Mouse (Mus musculus) hematopoietic multipotent progenitor cell, adult 10-12 weeks (in vitro differentiated cells): ENCODE measurements around the gene Thnsl1. TPM values are rescaled to one million over a fixed set of nuclear protein-coding genes. Genes with fewer than 3 reads are reported as not detected.

Source experiments
- polyA plus RNA-seq: library from polyadenylated mRNA; stranded (reverse); fragments of >175 nt; gene quantifications from 2 replicates; pipeline ENCODE4 v1.2.3, GENCODE M21; 2012; ENCODE audit warnings: low replicate concordance

Gene Thnsl1
- 0.83 TPM in 1 of 2 replicates, not detected in the other for polyA plus RNA-seq

DNA sequence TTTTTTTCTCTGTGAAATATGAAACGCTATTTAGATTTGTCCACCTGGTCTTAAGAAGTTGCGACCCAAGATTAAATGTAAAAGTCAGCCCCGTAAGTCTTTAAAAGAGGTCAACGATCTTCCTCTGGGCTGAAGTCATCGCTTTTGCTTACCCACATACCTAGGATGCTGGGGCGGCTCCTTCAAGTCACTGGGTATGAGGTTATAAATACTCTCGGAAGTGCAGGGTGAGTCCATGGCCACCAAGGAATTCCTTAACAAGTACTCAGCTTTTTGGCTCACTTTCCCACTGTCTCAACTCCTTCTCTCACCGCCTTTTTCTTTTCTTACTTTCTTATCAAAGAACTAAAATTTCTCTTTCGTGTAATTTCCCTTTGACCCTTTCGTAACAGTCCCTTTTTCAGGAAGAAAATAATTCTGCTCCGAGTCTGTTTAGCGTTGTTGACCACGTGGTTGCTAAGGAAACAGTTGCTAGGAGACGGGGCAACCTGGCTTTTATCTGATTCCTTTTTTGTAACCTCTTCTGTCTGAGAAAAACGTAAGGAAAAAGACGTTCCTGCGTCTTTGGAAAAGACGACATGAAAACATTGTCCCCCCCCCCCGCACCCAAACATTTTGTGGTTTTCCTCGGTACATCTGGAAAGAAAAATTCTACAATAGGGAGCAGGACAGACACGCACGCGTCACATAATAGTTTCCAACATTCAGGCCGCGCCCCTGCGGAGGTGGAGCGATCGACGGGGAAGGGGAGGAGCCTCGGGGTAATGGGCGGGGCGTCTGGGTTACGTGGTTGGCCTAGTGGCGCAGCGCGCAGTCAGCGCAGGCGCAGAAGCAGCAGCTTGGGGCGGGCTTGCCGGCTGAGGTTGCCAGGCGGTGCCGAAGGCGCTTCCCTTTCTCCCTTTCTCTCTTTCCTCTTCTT lies at the start of gene Thnsl1, which contains the start of gene Enkur:
Gene Thnsl1, plus strand, starts transcription at position 813 of the 919 bp plus-strand sequence.
Gene Enkur, minus strand, starts transcription at position 454 of the 919 bp plus-strand sequence.

Other genes starting within 250 kb of the Thnsl1 start
- 8.3 and 13.7 TPM in 2 replicates for gene Arhgap21, start 236.8 kb upstream of the Thnsl1 start, polyA plus RNA-seq
- gene Enkur, start 359 bp upstream of the Thnsl1 start, polyA plus RNA-seq, result 0.19 TPM in 1 of 2 replicates, not detected in the other
- gene Gpr158, start 161.8 kb downstream of the Thnsl1 start, polyA plus RNA-seq, result not detected in 2 replicates